Mouse (Mus musculus) embryonic fibroblast, embryonic 13.5 days (primary cell): Measurements from ENCODE around the gene P2rx6.

Experiments
- CTCF ChIP-seq: IDR thresholded peaks from 2 replicates; pipeline ENCODE4 v1.5.1; 2011; ENCODE audit warnings: mild to moderate bottlenecking, control low read depth, low read length, moderate library complexity, borderline replicate concordance; ENCODE audit not compliant: insufficient read depth
- POLR2A ChIP-seq: IDR thresholded peaks from 2 replicates; pipeline ENCODE4 v1.6.1; 2011; ENCODE audit warnings: low read depth, mild to moderate bottlenecking, control low read depth, low read length, moderate library complexity

- TF ChIP-seq CTCF, result no peak
- no peak for TF ChIP-seq POLR2A
Measured at GRCm38 (mm10) chr16:17532676-17533329, 28.9 kb upstream of the P2rx6 start.
